Mouse (Mus musculus) kidney, embryonic 14.5 days (tissue): ENCODE results near the gene Actg1. TPM values are rescaled to one million over a fixed set of nuclear protein-coding genes. Genes with fewer than 3 reads are reported as not detected.
"Not testable (repeated sequence)": the region's sequence is repeated elsewhere in the genome, so short reads cannot be mapped to it uniquely, and the experiment has no call there.

ENCODE experiments used
- ATAC-seq: fragments of 200-750 bp; cut with Nextera tagmentation; 2 replicates; pipeline ENCODE4 v1.8.0; 2017; ENCODE audit warnings: moderate number of reproducible peaks, mild to moderate bottlenecking, moderate TSS enrichment, moderate library complexity; ENCODE audit not compliant: low FRiP score, low TSS enrichment
- H3K27ac ChIP-seq: fragments of 300-500 bp; sonication (generic); 2 replicates; pipeline ENCODE4 v1.5.1; 2014; ENCODE audit warnings: low read depth, mild to moderate bottlenecking, low read length, moderate library complexity, mixed read lengths
- H3K27me3 ChIP-seq: fragments of 300-500 bp; sonication (generic); 2 replicates; pipeline ENCODE4 v1.6.1; 2014; ENCODE audit warnings: mild to moderate bottlenecking, low read length; ENCODE audit not compliant: control insufficient read depth, insufficient read depth
- H3K36me3 ChIP-seq: fragments of 300-500 bp; sonication (generic); 2 replicates; pipeline ENCODE4 v1.6.1; 2014; ENCODE audit warnings: low read length, mixed read lengths; ENCODE audit not compliant: control insufficient read depth, insufficient read depth
- H3K4me1 ChIP-seq: fragments of 300-500 bp; sonication (generic); 2 replicates; pipeline ENCODE4 v1.6.1; 2014; ENCODE audit warnings: low read length, mixed read lengths; ENCODE audit not compliant: control insufficient read depth, insufficient read depth
- H3K4me2 ChIP-seq: fragments of 300-500 bp; sonication (generic); replicated peaks from 2 replicates; pipeline ENCODE4 v1.6.1; 2014; ENCODE audit warnings: low read depth, mild to moderate bottlenecking, low read length
- H3K4me3 ChIP-seq: fragments of 300-500 bp; sonication (generic); 2 replicates; pipeline ENCODE4 v1.5.1; 2014; ENCODE audit warnings: mild to moderate bottlenecking, low read length
- H3K9ac ChIP-seq: fragments of 300-500 bp; sonication (generic); 2 replicates; pipeline ENCODE4 v1.6.1; 2014; ENCODE audit warnings: low read depth, mild to moderate bottlenecking, low read length, moderate library complexity
- H3K9me3 ChIP-seq: fragments of 300-500 bp; sonication (generic); 2 replicates; pipeline ENCODE4 v1.6.1; 2016; ENCODE audit warnings: low read length; ENCODE audit not compliant: control insufficient read depth
- WGBS: fragments of 180-500 bp; shearing (Covaris S2); extraction: QIAGEN DNeasy Blood & Tissue Kit; methylation state at CpG from one replicate; pipeline ENCODE4 v1.1.7; 2014; 5-methylcytosine and 5-hydroxymethylcytosine counted together
- polyA plus RNA-seq: library from polyadenylated mRNA; unstranded; fragments of >200 nt; fragmentation: Nextera tagmentation; extraction: Ambion mirVana; gene quantifications from 2 replicates; pipeline ENCODE4 v1.2.1, GENCODE M21; 2014

The Actg1 gene
- polyA plus RNA-seq, 1 experiment from 2014 or later = 2,603 TPM

- Histone ChIP-seq H3K27ac (peak overlapping the region; percentile 99), H3K4me1 (peaks cover 32% of the 10 kb centered on the region), H3K9me3 (no peaks in the 10 kb centered on the region)
These were observed 1.8 kb upstream of the Actg1 start for GRCm38 (mm10) chr11:120349986-120350702.

GRCm38 (mm10) chr11:120349371-120349985 lies 1.1 kb upstream of the Actg1 start:
- 4% methylated on average over 16 of the region's 16 CpGs for WGBS
- Histone ChIP-seq H3K27ac (peak overlapping the region; percentile 99), H3K4me1 (peaks cover 34% of the 10 kb centered on the region)

More at GRCm38 (mm10) chr11:120349986-120350702, 1.8 kb upstream of the Actg1 start:
- no peaks in the 10 kb centered on the region for H3K27me3 ChIP-seq
- H3K9ac ChIP-seq = peak overlapping the region; percentile 100
- H3K4me3 ChIP-seq = peak overlapping the region; percentile 99
- peaks cover 14% of the 10 kb centered on the region for H3K36me3 ChIP-seq
- H3K4me2 ChIP-seq = peak overlapping the region; percentile 89
- peak; percentile 84 for ATAC-seq
- WGBS = 4% methylated on average over 65 of the region's 68 CpGs

DNA sequence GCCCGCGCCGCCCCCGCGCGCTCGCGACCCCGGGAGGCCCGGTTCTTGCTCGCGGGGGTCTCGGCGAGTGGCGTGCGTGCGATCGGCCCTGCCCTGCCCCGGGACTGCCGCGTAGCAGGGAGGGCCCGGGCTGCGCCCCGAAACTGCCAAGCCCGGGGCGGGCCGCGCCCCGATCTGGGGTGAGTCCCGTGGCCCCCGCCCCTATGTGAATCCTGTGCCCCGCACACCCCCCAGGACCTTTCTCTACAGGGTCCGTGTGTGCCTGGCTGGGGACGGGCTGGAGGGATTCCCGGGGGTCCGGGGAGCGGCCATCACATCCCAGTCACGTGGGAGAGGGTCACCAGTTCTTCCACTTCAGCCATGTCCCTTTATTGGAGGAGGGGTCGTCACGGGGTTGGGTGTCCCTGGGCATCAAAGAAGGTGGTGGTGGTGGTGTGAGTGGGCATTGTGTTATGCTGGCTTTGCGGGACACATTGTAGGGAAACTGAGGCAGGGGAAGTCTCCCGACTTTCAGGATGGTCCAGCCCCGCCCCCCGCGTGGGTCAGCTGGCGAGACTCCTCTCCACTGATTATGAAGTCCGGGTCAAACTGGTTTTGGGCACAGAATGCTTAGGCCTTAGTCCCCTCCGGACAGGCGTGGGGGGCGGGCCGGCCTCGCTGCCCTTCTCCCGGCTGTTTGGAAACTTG lies 485 bp upstream of the Actg1 start:
- H3K36me3 ChIP-seq = peaks cover 16% of the 10 kb centered on the region
- H3K4me1 ChIP-seq = peaks cover 33% of the 10 kb centered on the region
- peak overlapping the region; percentile 89 for H3K4me2 ChIP-seq
- H3K27me3 ChIP-seq = no peaks in the 10 kb centered on the region
- H3K9ac ChIP-seq = peak overlapping the region; percentile 100
- H3K4me3 ChIP-seq = peak overlapping the region; percentile 99
- H3K27ac ChIP-seq = peak overlapping the region; percentile 99
- H3K9me3 ChIP-seq = no peaks in the 10 kb centered on the region
- ATAC-seq = peak; percentile 26; the same call in 1 of the 2 replicates
- WGBS = under 1% methylated on average over 30 of the region's 53 CpGs

More at GRCm38 (mm10) chr11:120349371-120349985, 1.1 kb upstream of the Actg1 start:
- Histone ChIP-seq H3K4me3 (peak overlapping the region; percentile 99), H3K9me3 (no peaks in the 10 kb centered on the region), H3K27me3 (no peaks in the 10 kb centered on the region), H3K4me2 (peak overlapping the region; percentile 89), H3K9ac (peak overlapping the region; percentile 100), H3K36me3 (peaks cover 16% of the 10 kb centered on the region)
- peak; percentile 11 for ATAC-seq

DNA sequence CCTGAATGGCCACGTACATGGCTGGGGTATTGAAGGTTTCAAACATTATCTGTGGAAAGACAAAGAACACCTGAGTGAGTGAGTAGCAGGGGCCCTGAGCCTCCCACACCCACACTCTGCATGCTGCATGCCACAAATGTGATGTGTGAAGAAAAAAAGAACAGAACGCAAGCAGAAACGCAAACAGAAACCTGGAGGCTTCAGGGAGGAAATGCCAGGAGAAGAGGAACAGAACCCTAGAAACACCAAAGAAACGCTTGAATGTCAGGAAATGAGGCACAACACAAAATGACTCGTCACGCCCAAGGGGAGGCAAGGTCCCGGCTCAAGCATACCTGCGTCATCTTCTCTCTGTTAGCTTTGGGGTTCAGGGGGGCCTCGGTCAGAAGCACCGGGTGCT lies 1.0 kb downstream of the Actg1 start:
- peaks cover 18% of the 10 kb centered on the region for H3K4me1 ChIP-seq
- 7% methylated on average over 10 of the region's 10 CpGs for WGBS
- H3K9ac ChIP-seq = peak overlapping the region; percentile 100
- H3K27ac ChIP-seq = peak overlapping the region; percentile 47; the same call in 1 of the 2 replicates
- no peak for ATAC-seq
- H3K4me3 ChIP-seq = peak overlapping the region; percentile 99
- no peaks in the 10 kb centered on the region for H3K27me3 ChIP-seq
- no peaks in the 10 kb centered on the region for H3K9me3 ChIP-seq
- H3K4me2 ChIP-seq = peak overlapping the region; percentile 89
- peaks cover 16% of the 10 kb centered on the region for H3K36me3 ChIP-seq

- not testable (repeated sequence) for ATAC-seq, H3K9me3 ChIP-seq, H3K27me3 ChIP-seq, H3K27ac ChIP-seq
- Histone ChIP-seq H3K9ac (peak overlapping the region; percentile 62), H3K36me3 (peaks cover 16% of the 10 kb centered on the region), H3K4me1 (peaks cover 15% of the 10 kb centered on the region), H3K4me3 (peak overlapping the region; percentile 48), H3K4me2 (peak overlapping the region; percentile 60)
- 42% methylated on average over 8 of the region's 13 CpGs for WGBS
These were observed 1.8 kb downstream of the Actg1 start for GRCm38 (mm10) chr11:120346383-120347034.

GRCm38 (mm10) chr11:120345067-120345681 lies 3.2 kb downstream of the Actg1 start:
- Histone ChIP-seq H3K9ac (peak overlapping the region; percentile 48; the same call in 1 of the 2 replicates), H3K9me3 (no peaks in the 10 kb centered on the region), H3K4me3 (peak overlapping the region; percentile 19; the same call in 1 of the 2 replicates), H3K27ac (peak overlapping the region; percentile 30; the same call in 1 of the 2 replicates), H3K4me2 (peak overlapping the region; percentile 34; the same call in 1 of the 2 replicates), H3K36me3 (peaks cover 16% of the 10 kb centered on the region), H3K27me3 (no peaks in the 10 kb centered on the region), H3K4me1 (peaks cover 5% of the 10 kb centered on the region)
- WGBS = 44% methylated on average over 1 of the region's 1 CpGs
- ATAC-seq = no peak

DNA sequence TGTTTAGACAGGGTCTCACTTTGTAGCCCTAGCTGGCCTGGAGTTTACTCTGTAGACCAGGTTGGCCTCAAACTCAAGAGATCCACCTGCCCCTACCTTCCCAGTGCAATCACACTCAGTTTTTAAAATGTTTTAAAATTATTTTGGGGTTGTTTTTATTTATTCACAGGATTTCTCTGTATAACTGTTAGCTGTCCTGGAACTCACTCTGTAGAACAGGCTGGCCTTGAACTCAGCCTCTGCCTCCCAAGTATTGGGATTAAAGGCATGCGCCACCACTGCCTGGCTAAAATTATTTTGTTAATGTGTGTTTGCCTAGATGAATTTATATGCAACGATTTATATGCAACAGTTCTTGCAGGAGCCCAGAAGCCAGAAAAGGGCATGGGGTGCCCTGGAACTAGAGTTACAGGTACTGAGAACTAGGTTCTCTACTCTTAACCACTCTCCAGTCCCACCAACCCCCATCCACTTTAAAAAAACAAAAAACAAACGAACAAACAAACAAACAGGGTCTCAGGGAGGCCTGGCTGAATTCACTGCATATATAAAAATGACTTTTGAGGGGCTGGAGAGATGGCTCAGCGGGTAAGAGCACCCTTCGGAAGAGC lies 3.9 kb downstream of the Actg1 start:
- no peak overlapping the region for H3K4me2 ChIP-seq
- H3K4me3 ChIP-seq = no peak overlapping the region; the same call in 1 of the 2 replicates
- ATAC-seq = no peak

More for the DNA sequence above, 3.9 kb downstream of the Actg1 start:
- H3K9me3 ChIP-seq = no peaks in the 10 kb centered on the region
- H3K9ac ChIP-seq = no peak overlapping the region
- 60% methylated on average over 5 of the region's 5 CpGs for WGBS
- H3K27me3 ChIP-seq = no peaks in the 10 kb centered on the region
- peaks cover 16% of the 10 kb centered on the region for H3K36me3 ChIP-seq
- H3K27ac ChIP-seq = 0 out of 2 replicates have a peak overlapping the region, but pooled peaks have one; percentile 30
- H3K4me1 ChIP-seq = peaks cover 5% of the 10 kb centered on the region
